Mouse (Mus musculus): ENCODE results near the gene Mat2a. TPM values are rescaled to one million over a fixed set of nuclear protein-coding genes. Genes with fewer than 3 reads are reported as not detected.

The Mat2a gene
- total and polyA plus RNA-seq, 3 experiments, result 319 to 3,179 (median 357) TPM

GRCm38 (mm10) chr6:72410003-72410402, 29.4 kb downstream of the Mat2a start:
- Histone ChIP-seq H3K4me1 (ENCODE audit: control insufficient read depth in 1 of 2, insufficient read depth in 2 of 2, low read length in 2 of 2) (peaks cover 2% of the 10 kb centered on the region in 2 experiments; a peak in 3 of 4 replicates), H3K9ac (ENCODE audit: control insufficient read depth, low read depth, low read length, poor library complexity, severe bottlenecking) (no peak overlapping the region), H3K36me3 (ENCODE audit: control insufficient read depth in 1 of 2, insufficient read depth in 2 of 2, low read length in 2 of 2) (peaks cover 0 to 7% of the 10 kb centered on the region in 2 experiments; a peak in 2 of 4 replicates), H3K27ac (ENCODE audit: control insufficient read depth, low read depth, low read length) (no peak overlapping the region), H3K27me3 (ENCODE audit: control insufficient read depth in 1 of 2, insufficient read depth in 2 of 2, low read length in 2 of 2) (no peaks in the 10 kb centered on the region), H3K9me3 (replicated peaks; ENCODE audit: insufficient read depth, low read length) (no peaks in the 10 kb centered on the region), H3K4me3 (ENCODE audit: control insufficient read depth in 1 of 2, insufficient read depth in 1 of 2, low read depth in 2 of 2, low read length in 2 of 2) (no peak overlapping the region), H3K79me2 (ENCODE audit: control insufficient read depth, insufficient read depth, low read length, poor library complexity) (peaks cover 7% of the 10 kb centered on the region)
- TF ChIP-seq USF2 (IDR thresholded peaks at IDR 0.05; ENCODE audit: borderline replicate concordance in 1 of 2, insufficient read depth in 1 of 2, low read depth in 1 of 2, low read length in 2 of 2) (no peak), ZC3H11A (IDR thresholded peaks at IDR 0.05; ENCODE audit: low read depth, low read length) (0 out of 2 replicates have a peak, but pooled peaks have one; percentile 10), RAD21 (IDR thresholded peaks at IDR 0.05; ENCODE audit: low read depth, low read length) (peak; percentile 36), CTCF (IDR thresholded peaks at IDR 0.05 in 2 of 3, conservative IDR thresholded peaks at IDR 0.05 in 1 of 3; ENCODE audit: control insufficient read depth in 1 of 3, insufficient read depth in 1 of 3, low read depth in 2 of 3, low read length in 3 of 3, poor library complexity in 1 of 3, severe bottlenecking in 1 of 3) (peak in 2 of 3 experiments; percentile 53 to 55; a peak in 5 of 6 replicates), SMC3 (IDR thresholded peaks at IDR 0.05; ENCODE audit: low read depth, low read length) (peak; percentile 42)
- peak; percentile 58 for DNase-seq (ENCODE audit: low read depth, low spot score)

- no peak overlapping the region for H3K4me3 ChIP-seq (ENCODE audit: control insufficient read depth in 1 of 2, insufficient read depth in 1 of 2, low read depth in 2 of 2, low read length in 2 of 2)
- DNase-seq (ENCODE audit: low read depth, low spot score), result peak; percentile 82
- peaks cover 4% of the 10 kb centered on the region for H3K79me2 ChIP-seq (ENCODE audit: control insufficient read depth, insufficient read depth, low read length, poor library complexity)
- H3K9me3 ChIP-seq (replicated peaks; ENCODE audit: insufficient read depth, low read length), result no peaks in the 10 kb centered on the region
- H3K9ac ChIP-seq (ENCODE audit: control insufficient read depth, low read depth, low read length, poor library complexity, severe bottlenecking), result no peak overlapping the region
- TF ChIP-seq E2F4 (IDR thresholded peaks at IDR 0.05; ENCODE audit: borderline replicate concordance, low read depth, low read length), result no peak
- no peak for TF ChIP-seq TBP (IDR thresholded peaks at IDR 0.05; ENCODE audit: low read depth, low read length)
- TF ChIP-seq MYC (IDR thresholded peaks at IDR 0.05; ENCODE audit: low read depth, low read length), result no peak
- peak; percentile 60 for TF ChIP-seq SMC3 (IDR thresholded peaks at IDR 0.05; ENCODE audit: low read depth, low read length)
- TF ChIP-seq ZNF384 (IDR thresholded peaks at IDR 0.05; ENCODE audit: low read depth, low read length), result no peak
- peak; percentile 33 for TF ChIP-seq RAD21 (IDR thresholded peaks at IDR 0.05; ENCODE audit: low read depth, low read length)
- peak; percentile 48 to 76 (median 63) for TF ChIP-seq CTCF (IDR thresholded peaks at IDR 0.05 in 2 of 3, conservative IDR thresholded peaks at IDR 0.05 in 1 of 3; ENCODE audit: control insufficient read depth in 1 of 3, insufficient read depth in 1 of 3, low read depth in 2 of 3, low read length in 3 of 3, poor library complexity in 1 of 3, severe bottlenecking in 1 of 3)
- no peak for TF ChIP-seq NELFE (IDR thresholded peaks at IDR 0.05; ENCODE audit: low read depth, low read length)
- TF ChIP-seq ZMIZ1 (IDR thresholded peaks at IDR 0.05; ENCODE audit: low read depth, low read length), result no peak
- TF ChIP-seq BHLHE40 (IDR thresholded peaks at IDR 0.05; ENCODE audit: borderline replicate concordance, low read depth, low read length), result no peak
- H3K36me3 ChIP-seq (ENCODE audit: control insufficient read depth in 1 of 2, insufficient read depth in 2 of 2, low read length in 2 of 2), result peaks cover 0 to 5% of the 10 kb centered on the region in 2 experiments; a peak in 1 of 4 replicates
- no peaks in the 10 kb centered on the region for H3K27me3 ChIP-seq (ENCODE audit: control insufficient read depth in 1 of 2, insufficient read depth in 2 of 2, low read length in 2 of 2)
- H3K4me1 ChIP-seq (ENCODE audit: control insufficient read depth in 1 of 2, insufficient read depth in 2 of 2, low read length in 2 of 2), result no peaks in the 10 kb centered on the region; a peak in 1 of 4 replicates
- no peak overlapping the region for H3K27ac ChIP-seq (ENCODE audit: control insufficient read depth, low read depth, low read length)
These were observed 29.8 kb downstream of the Mat2a start for GRCm38 (mm10) chr6:72409567-72409966.

GRCm38 (mm10) chr6:72407119-72407518, 32.2 kb downstream of the Mat2a start:
- Histone ChIP-seq H3K79me2 (ENCODE audit: control insufficient read depth, insufficient read depth, low read length, poor library complexity) (no peaks in the 10 kb centered on the region; the same call in 1 of the 2 replicates), H3K4me1 (ENCODE audit: control insufficient read depth in 1 of 2, insufficient read depth in 2 of 2, low read length in 2 of 2) (peaks cover 2 to 15% of the 10 kb centered on the region in 2 experiments; a peak in 3 of 4 replicates), H3K4me3 (ENCODE audit: control insufficient read depth in 1 of 2, insufficient read depth in 1 of 2, low read depth in 2 of 2, low read length in 2 of 2) (no peak overlapping the region), H3K36me3 (ENCODE audit: control insufficient read depth in 1 of 2, insufficient read depth in 2 of 2, low read length in 2 of 2) (peaks cover 0 to 11% of the 10 kb centered on the region in 2 experiments; a peak in 2 of 4 replicates), H3K27me3 (ENCODE audit: control insufficient read depth in 1 of 2, insufficient read depth in 2 of 2, low read length in 2 of 2) (no peaks in the 10 kb centered on the region), H3K9ac (ENCODE audit: control insufficient read depth, low read depth, low read length, poor library complexity, severe bottlenecking) (no peak overlapping the region), H3K27ac (ENCODE audit: control insufficient read depth, low read depth, low read length) (no peak overlapping the region), H3K9me3 (replicated peaks; ENCODE audit: insufficient read depth, low read length) (no peaks in the 10 kb centered on the region)
- peak; percentile 96 for DNase-seq (ENCODE audit: low read depth, low spot score)
- TF ChIP-seq CTCF (IDR thresholded peaks at IDR 0.05 in 2 of 3, conservative IDR thresholded peaks at IDR 0.05 in 1 of 3; ENCODE audit: control insufficient read depth in 1 of 3, insufficient read depth in 1 of 3, low read depth in 2 of 3, low read length in 3 of 3, poor library complexity in 1 of 3, severe bottlenecking in 1 of 3), result peak in 2 of 3 experiments; percentile 84 to 99
- TF ChIP-seq MYC (IDR thresholded peaks at IDR 0.05; ENCODE audit: low read depth, low read length), result peak; percentile 92
- no peak; the same call in 1 of the 2 replicates for TF ChIP-seq BHLHE40 (IDR thresholded peaks at IDR 0.05; ENCODE audit: borderline replicate concordance, low read depth, low read length)
- TF ChIP-seq ZKSCAN1 (IDR thresholded peaks at IDR 0.05; ENCODE audit: low read depth, low read length), result no peak
- peak; percentile 58; the same call in 1 of the 2 replicates for TF ChIP-seq ETS1 (IDR thresholded peaks at IDR 0.05; ENCODE audit: low read depth, low read length)
- TF ChIP-seq UBTF (IDR thresholded peaks at IDR 0.05; ENCODE audit: borderline replicate concordance, insufficient read depth, low read depth, low read length), result no peak
- peak; percentile 42 for TF ChIP-seq USF1 (IDR thresholded peaks at IDR 0.05; ENCODE audit: low read depth, low read length)
- peak; percentile 52; the same call in 1 of the 2 replicates for TF ChIP-seq HCFC1 (IDR thresholded peaks at IDR 0.05; ENCODE audit: low read depth, low read length)
- no peak for TF ChIP-seq USF2 (IDR thresholded peaks at IDR 0.05; ENCODE audit: borderline replicate concordance in 1 of 2, insufficient read depth in 1 of 2, low read depth in 1 of 2, low read length in 2 of 2)
- TF ChIP-seq MEF2A (IDR thresholded peaks at IDR 0.05; ENCODE audit: extremely low read depth, insufficient replicate concordance, low read depth, low read length, poor library complexity, severe bottlenecking), result no peak
- TF ChIP-seq ZMIZ1 (IDR thresholded peaks at IDR 0.05; ENCODE audit: low read depth, low read length), result no peak
- TF ChIP-seq GABPA (IDR thresholded peaks at IDR 0.05; ENCODE audit: low read depth, low read length), result no peak
- peak; percentile 99 for TF ChIP-seq SMC3 (IDR thresholded peaks at IDR 0.05; ENCODE audit: low read depth, low read length)
- TF ChIP-seq JUND (IDR thresholded peaks at IDR 0.05; ENCODE audit: low read depth, low read length), result peak; percentile 79; the same call in 1 of the 2 replicates

Measured in MEL (cell line).